Mouse (Mus musculus) megakaryocyte, embryonic 14.5 days (primary cell): ENCODE results near the gene Foxm1.

Source experiments
- FLI1 ChIP-seq: IDR thresholded peaks from 2 replicates; pipeline ENCODE4 v1.6.1; 2012; ENCODE audit warnings: low read length, inconsistent platforms, mixed read lengths
- GATA1 ChIP-seq: IDR thresholded peaks from 3 replicates; pipeline ENCODE4 v1.6.1; 2012; ENCODE audit warnings: mixed read lengths, low read length, inconsistent platforms, borderline replicate concordance

GRCm38 (mm10) chr6:128421036-128421435 is 58.3 kb downstream of the Foxm1 start:
- TF ChIP-seq GATA1 (no peak), FLI1 (no peak)
